Mouse (Mus musculus) ES-Bruce4 (cell line): ENCODE measurements around the gene Gm20503. TPM values are rescaled to one million over a fixed set of nuclear protein-coding genes. Genes with fewer than 3 reads are reported as not detected.

ENCODE experiments used
- H3K27ac ChIP-seq: 2 replicates; pipeline ENCODE4 v1.5.1; 2012; ENCODE audit warnings: low read length, inconsistent platforms; ENCODE audit not compliant: insufficient read depth
- H3K27me3 ChIP-seq: 2 replicates; pipeline ENCODE4 v1.6.1; 2012; ENCODE audit warnings: mild to moderate bottlenecking, low read length, inconsistent platforms; ENCODE audit not compliant: control insufficient read depth, poor library complexity, insufficient read depth, severe bottlenecking
- H3K36me3 ChIP-seq: 2 replicates; pipeline ENCODE4 v1.6.1; 2012; ENCODE audit warnings: inconsistent platforms, mild to moderate bottlenecking, low read length, moderate library complexity; ENCODE audit not compliant: control insufficient read depth, poor library complexity, insufficient read depth, severe bottlenecking
- H3K4me1 ChIP-seq: one replicate; pipeline ENCODE4 v1.8.1; 2011; ENCODE audit warnings: low read length; ENCODE audit not compliant: control insufficient read depth, insufficient read depth
- H3K4me3 ChIP-seq: 2 replicates; pipeline ENCODE4 v1.5.1; 2011; ENCODE audit warnings: low read depth, mild to moderate bottlenecking, low read length
- H3K9ac ChIP-seq: 2 replicates; pipeline ENCODE4 v1.6.1; 2012; ENCODE audit warnings: low read depth, mild to moderate bottlenecking, inconsistent platforms; ENCODE audit not compliant: poor library complexity, severe bottlenecking
- H3K9me3 ChIP-seq: replicated peaks from 2 replicates; pipeline ENCODE4 v1.6.1; 2012; ENCODE audit warnings: mild to moderate bottlenecking, low read length, inconsistent platforms; ENCODE audit not compliant: control insufficient read depth, poor library complexity, insufficient read depth, severe bottlenecking
- CTCF ChIP-seq: IDR thresholded peaks from one replicate; pipeline ENCODE4 v1.8.1; 2011; ENCODE audit warnings: low read depth, low read length
- EP300 ChIP-seq: IDR thresholded peaks from 2 replicates; pipeline ENCODE4 v1.6.1; 2011; ENCODE audit warnings: low read depth, low read length; ENCODE audit not compliant: insufficient read depth
- POLR2A ChIP-seq: IDR thresholded peaks from one replicate; pipeline ENCODE4 v1.8.1; 2011; ENCODE audit warnings: low read length; ENCODE audit not compliant: insufficient read depth
- polyA plus RNA-seq: library from polyadenylated mRNA; stranded (reverse); fragments of >200 nt; gene quantifications from 2 replicates; pipeline ENCODE4 v1.2.4, GENCODE M21; 2011; ENCODE audit warnings: low read depth; ENCODE audit not compliant: missing spikeins, insufficient read depth, insufficient read length

The Gm20503 gene
- polyA plus RNA-seq, 1 experiment = not detected

GRCm38 (mm10) chr4:59043891-59044290 is 40.9 kb downstream of the Gm20503 start:
- H3K27me3 ChIP-seq = no peaks in the 10 kb centered on the region
- H3K4me3 ChIP-seq = no peak overlapping the region
- TF ChIP-seq EP300 (no peak), POLR2A (no peak), CTCF (no peak)
- no peaks in the 10 kb centered on the region for H3K9me3 ChIP-seq
- no peaks in the 10 kb centered on the region for H3K36me3 ChIP-seq
- H3K9ac ChIP-seq = no peak overlapping the region
- peaks cover 1% of the 10 kb centered on the region for H3K4me1 ChIP-seq
- H3K27ac ChIP-seq = no peak overlapping the region

GRCm38 (mm10) chr4:59047222-59047621 is 44.2 kb downstream of the Gm20503 start:
- Histone ChIP-seq H3K36me3 (no peaks in the 10 kb centered on the region), H3K27ac (peak overlapping the region; percentile 17; the same call in 1 of the 2 replicates)

DNA sequence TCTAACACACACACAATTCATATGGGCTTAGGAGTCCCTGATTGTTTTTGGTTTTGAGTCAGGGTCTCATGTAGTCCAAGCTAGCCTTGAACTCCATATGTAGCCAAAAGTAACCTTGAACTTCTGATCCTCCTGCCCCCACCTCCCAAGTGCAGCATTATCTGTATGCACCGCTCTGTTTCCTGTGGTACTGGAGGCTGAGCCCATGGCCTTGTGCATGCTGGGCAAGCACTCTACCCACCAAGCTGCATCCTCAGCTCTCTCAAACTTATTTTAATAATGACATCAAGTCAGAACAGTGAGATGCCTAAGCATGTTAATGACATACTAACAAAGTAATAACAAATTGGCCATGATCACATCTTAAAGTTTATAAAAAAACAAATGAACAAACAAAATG is 48.1 kb downstream of the Gm20503 start:
- H3K4me1 ChIP-seq = peaks cover 1% of the 10 kb centered on the region
- no peak overlapping the region for H3K9ac ChIP-seq
- TF ChIP-seq EP300 (no peak), CTCF (no peak), POLR2A (no peak)
- H3K4me3 ChIP-seq = no peak overlapping the region
- no peak overlapping the region for H3K27ac ChIP-seq
- no peaks in the 10 kb centered on the region for H3K36me3 ChIP-seq
- H3K27me3 ChIP-seq = no peaks in the 10 kb centered on the region; the same call in 1 of the 2 replicates
- no peaks in the 10 kb centered on the region for H3K9me3 ChIP-seq

More at GRCm38 (mm10) chr4:59047222-59047621, 44.2 kb downstream of the Gm20503 start:
- no peaks in the 10 kb centered on the region for H3K9me3 ChIP-seq
- no peak overlapping the region for H3K4me3 ChIP-seq
- no peaks in the 10 kb centered on the region for H3K27me3 ChIP-seq
- no peak overlapping the region for H3K9ac ChIP-seq
- no peak for TF ChIP-seq EP300
- TF ChIP-seq CTCF = no peak
- TF ChIP-seq POLR2A = no peak
- H3K4me1 ChIP-seq = peaks cover 1% of the 10 kb centered on the region

DNA sequence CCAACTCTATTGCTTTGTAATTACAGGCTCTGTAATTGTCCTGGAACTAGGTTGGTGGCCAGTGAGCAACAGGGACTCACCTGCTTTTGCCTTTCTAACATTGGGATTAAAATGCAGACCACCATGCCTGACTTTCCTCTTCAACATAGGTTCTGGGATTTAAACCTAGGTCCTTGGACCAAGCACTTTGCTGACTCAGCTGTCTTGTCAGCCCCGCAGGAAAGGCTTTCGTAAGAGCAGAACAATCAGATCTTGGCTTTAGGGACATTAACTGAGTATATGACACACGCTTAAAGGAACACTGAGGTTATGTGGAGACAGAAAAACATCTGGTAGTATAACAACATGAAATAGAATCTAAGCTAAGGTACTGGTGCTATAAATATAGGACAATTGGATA is 54.9 kb downstream of the Gm20503 start:
- Histone ChIP-seq H3K9me3 (no peaks in the 10 kb centered on the region), H3K27ac (no peak overlapping the region), H3K36me3 (no peaks in the 10 kb centered on the region), H3K9ac (no peak overlapping the region), H3K4me3 (no peak overlapping the region), H3K4me1 (no peaks in the 10 kb centered on the region), H3K27me3 (no peaks in the 10 kb centered on the region; the same call in 1 of the 2 replicates)
- TF ChIP-seq EP300 = no peak
- no peak for TF ChIP-seq POLR2A
- TF ChIP-seq CTCF = no peak

DNA sequence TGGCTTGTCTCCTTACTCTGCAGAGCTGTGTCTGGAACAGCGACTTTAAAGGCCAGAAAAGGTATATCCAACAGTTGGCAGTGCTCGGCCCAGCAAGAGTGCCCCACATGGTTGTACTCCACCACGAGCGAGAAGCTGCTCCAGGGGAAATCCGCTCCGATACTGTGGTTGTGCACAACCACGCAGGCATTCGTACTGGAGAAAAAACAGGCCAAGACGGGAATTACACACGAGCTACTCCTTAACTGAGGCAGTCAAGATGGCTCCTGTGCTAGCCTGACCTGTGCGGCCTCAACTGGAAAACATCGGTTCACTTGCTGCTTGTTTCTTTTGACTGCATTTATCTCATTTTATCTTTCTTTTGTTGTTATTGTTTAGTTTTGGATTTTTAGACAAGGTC is 59.5 kb downstream of the Gm20503 start:
- no peaks in the 10 kb centered on the region for H3K9me3 ChIP-seq
- H3K27me3 ChIP-seq = no peaks in the 10 kb centered on the region
- H3K4me1 ChIP-seq = no peaks in the 10 kb centered on the region
- no peak overlapping the region for H3K27ac ChIP-seq
- H3K4me3 ChIP-seq = no peak overlapping the region
- no peak overlapping the region for H3K9ac ChIP-seq
- TF ChIP-seq CTCF = no peak
- H3K36me3 ChIP-seq = no peaks in the 10 kb centered on the region

DNA sequence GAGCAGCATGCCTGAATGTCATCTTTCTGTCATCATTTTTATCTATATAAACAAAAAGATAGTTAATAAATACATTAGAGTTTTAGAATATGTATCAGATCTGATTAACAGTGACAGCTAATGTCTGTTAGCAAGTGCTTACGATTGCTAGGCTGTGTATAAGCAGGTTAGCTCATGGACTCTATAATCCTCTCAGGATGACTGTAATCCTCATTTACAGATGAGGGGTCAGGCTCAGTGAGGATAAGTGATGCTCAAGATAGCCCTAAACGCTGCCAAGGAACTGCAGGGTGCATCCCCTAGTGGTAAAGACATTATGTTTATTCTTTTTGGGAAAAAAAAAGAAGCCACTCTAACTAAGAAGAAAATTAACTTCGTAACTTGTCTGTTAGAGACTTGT is 66.3 kb downstream of the Gm20503 start:
- no peaks in the 10 kb centered on the region for H3K27me3 ChIP-seq
- no peaks in the 10 kb centered on the region for H3K36me3 ChIP-seq
- H3K9ac ChIP-seq = no peak overlapping the region
- no peaks in the 10 kb centered on the region for H3K4me1 ChIP-seq
- H3K4me3 ChIP-seq = no peak overlapping the region
- no peak overlapping the region for H3K27ac ChIP-seq
- TF ChIP-seq CTCF (no peak), POLR2A (no peak), EP300 (no peak)
- no peaks in the 10 kb centered on the region for H3K9me3 ChIP-seq
